Mouse (Mus musculus) small intestine, adult 2 months (tissue): ENCODE results near the gene Arap1. TPM values are rescaled to one million over a fixed set of nuclear protein-coding genes. Genes with fewer than 3 reads are reported as not detected.
A peak's percentile ranks its signal among the peaks of the same experiment; 100 is the strongest.

Experiments
- H3K27ac ChIP-seq: fragments of 200-500 bp; 2 replicates; pipeline ENCODE4 v1.5.1; 2012; ENCODE audit warnings: low read depth, low read length, control low read depth, inconsistent platforms; ENCODE audit not compliant: insufficient read depth
- H3K27me3 ChIP-seq: fragments of 200-500 bp; 2 replicates; pipeline ENCODE4 v1.6.1; 2012; ENCODE audit warnings: mild to moderate bottlenecking, moderate library complexity, low read length, inconsistent platforms; ENCODE audit not compliant: control insufficient read depth, insufficient read depth
- H3K36me3 ChIP-seq: fragments of 200-500 bp; 2 replicates; pipeline ENCODE4 v1.6.1; 2012; ENCODE audit warnings: mild to moderate bottlenecking, low read length, control low read depth, inconsistent platforms; ENCODE audit not compliant: control insufficient read depth, insufficient read depth
- H3K4me1 ChIP-seq: fragments of 200-500 bp; 2 replicates; pipeline ENCODE4 v1.6.1; 2012; ENCODE audit warnings: low read length, inconsistent platforms, mixed read lengths; ENCODE audit not compliant: control insufficient read depth, insufficient read depth, insufficient read length
- H3K4me3 ChIP-seq: fragments of 200-500 bp; 2 replicates; pipeline ENCODE4 v1.5.1; 2012; ENCODE audit warnings: low read depth, mild to moderate bottlenecking, control low read depth, inconsistent platforms, low read length, moderate library complexity
- CTCF ChIP-seq: fragments of 200-500 bp; IDR thresholded peaks from 2 replicates; pipeline ENCODE4 v1.5.1; 2012; ENCODE audit warnings: low read depth, mild to moderate bottlenecking, control low read depth, inconsistent platforms, low read length, moderate library complexity, mixed read lengths; ENCODE audit not compliant: insufficient replicate concordance, insufficient read length; ENCODE audit errors: extremely low read depth
- POLR2A ChIP-seq: fragments of 200-500 bp; IDR thresholded peaks from 2 replicates; pipeline ENCODE4 v1.6.1; 2012; ENCODE audit warnings: low read depth, mild to moderate bottlenecking, control low read depth, inconsistent platforms, low read length, moderate library complexity
- WGBS: fragments of 180-500 bp; shearing (Covaris S2); methylation state at CpG from one replicate; pipeline ENCODE4 v1.1.7; 2018; 5-methylcytosine and 5-hydroxymethylcytosine counted together
- polyA plus RNA-seq: library from polyadenylated mRNA; depleted of rRNA; stranded (reverse); fragments of >200 nt; gene quantifications from 2 replicates; pipeline ENCODE4 v1.2.3, GENCODE M21; 2012

Arap1 gene
- polyA plus RNA-seq, 1 experiment: 61.7 TPM

- H3K36me3 ChIP-seq: peaks cover 13% of the 10 kb centered on the region
- H3K27ac ChIP-seq: no peak overlapping the region
- TF ChIP-seq POLR2A: no peak
- peak; percentile 99; the same call in 1 of the 2 replicates for TF ChIP-seq CTCF
- H3K4me1 ChIP-seq: no peaks in the 10 kb centered on the region
- no peaks in the 10 kb centered on the region for H3K27me3 ChIP-seq
- H3K4me3 ChIP-seq: no peak overlapping the region
Observed at GRCm38 (mm10) chr7:101412796-101413195, 64.9 kb downstream of the Arap1 start.

DNA sequence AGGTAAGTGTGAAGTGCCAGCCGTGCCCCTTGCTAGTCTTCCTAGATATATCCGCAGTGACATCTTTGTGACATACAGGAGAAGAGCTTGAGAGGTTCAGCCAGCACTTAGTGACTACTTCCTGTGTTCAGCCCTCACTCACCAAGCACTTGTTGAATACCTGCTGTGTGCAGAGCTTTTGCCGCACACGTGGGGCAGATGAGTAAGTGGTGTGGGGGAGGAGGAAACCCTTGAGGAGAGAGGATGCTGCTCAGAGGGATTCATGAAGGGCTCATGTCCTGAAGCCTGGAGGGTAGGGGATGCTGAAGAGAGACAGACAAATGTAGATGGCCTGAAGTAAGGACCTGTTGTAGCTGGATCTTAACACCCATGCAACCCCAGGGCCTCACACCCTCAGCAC is 66.3 kb downstream of the Arap1 start:
- Histone ChIP-seq H3K4me3 (no peak overlapping the region), H3K27ac (no peak overlapping the region), H3K4me1 (no peaks in the 10 kb centered on the region; the same call in 1 of the 2 replicates), H3K36me3 (peaks cover under 1% of the 10 kb centered on the region; the same call in 1 of the 2 replicates), H3K27me3 (no peaks in the 10 kb centered on the region)
- TF ChIP-seq POLR2A (no peak), CTCF (no peak)
- 73% methylated on average over 4 of the region's 4 CpGs for WGBS

DNA sequence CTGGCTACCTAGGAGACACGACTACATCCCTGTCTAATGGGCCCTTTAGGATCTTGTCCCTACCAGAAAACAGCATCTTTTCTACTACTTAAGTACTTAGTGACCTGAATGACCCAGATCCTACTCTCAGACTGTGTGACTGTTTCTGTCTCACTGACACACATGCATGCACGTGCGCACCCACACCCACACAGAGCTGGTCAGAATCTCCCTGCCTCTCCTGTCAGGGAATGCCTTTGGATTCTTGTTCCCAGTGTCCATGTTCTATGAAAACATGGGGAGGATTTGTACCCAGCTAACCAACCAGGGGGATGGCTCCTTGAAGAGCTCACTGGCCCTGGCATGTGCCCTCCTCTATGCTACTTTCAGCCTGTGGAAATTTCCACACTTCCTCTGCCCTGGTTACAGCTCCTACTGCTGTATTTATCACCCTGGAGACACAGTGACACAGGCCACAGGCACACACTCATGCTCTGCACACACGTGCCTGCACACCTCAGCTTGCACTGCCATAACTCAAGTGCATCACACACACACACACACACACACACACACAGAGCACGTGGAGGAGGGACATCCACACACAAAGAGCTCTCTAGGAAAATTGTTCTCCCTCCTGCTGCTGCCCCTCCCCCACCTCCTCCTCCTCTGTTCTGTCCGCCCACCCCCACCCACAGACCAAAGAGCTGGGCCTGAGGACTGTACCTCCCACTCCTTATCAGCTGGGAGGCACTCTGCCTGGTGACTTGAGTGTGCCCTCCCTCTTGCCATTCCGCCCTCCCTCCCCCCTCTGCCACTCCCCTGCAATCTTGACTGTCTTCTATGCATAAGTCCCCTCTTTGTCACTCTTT is 67.0 kb downstream of the Arap1 start:
- H3K27me3 ChIP-seq: no peaks in the 10 kb centered on the region
- H3K27ac ChIP-seq: no peak overlapping the region
- WGBS: 42% methylated on average over 7 of the region's 7 CpGs
- TF ChIP-seq POLR2A (no peak), CTCF (no peak)
- H3K36me3 ChIP-seq: no peaks in the 10 kb centered on the region; the same call in 1 of the 2 replicates
- no peaks in the 10 kb centered on the region; the same call in 1 of the 2 replicates for H3K4me1 ChIP-seq
- H3K4me3 ChIP-seq: no peak overlapping the region

- Histone ChIP-seq H3K4me3 (no peak overlapping the region), H3K27ac (no peak overlapping the region), H3K36me3 (no peaks in the 10 kb centered on the region; the same call in 1 of the 2 replicates), H3K4me1 (no peaks in the 10 kb centered on the region; the same call in 1 of the 2 replicates), H3K27me3 (no peaks in the 10 kb centered on the region)
- TF ChIP-seq POLR2A: no peak
- TF ChIP-seq CTCF: no peak
- 49% methylated on average over 8 of the region's 8 CpGs for WGBS
Observed at GRCm38 (mm10) chr7:101415512-101416100, 67.7 kb downstream of the Arap1 start.

GRCm38 (mm10) chr7:101416391-101416790 is 68.5 kb downstream of the Arap1 start:
- H3K27me3 ChIP-seq: no peaks in the 10 kb centered on the region
- H3K36me3 ChIP-seq: no peaks in the 10 kb centered on the region; the same call in 1 of the 2 replicates
- no peak overlapping the region for H3K4me3 ChIP-seq
- TF ChIP-seq CTCF: no peak
- TF ChIP-seq POLR2A: no peak
- no peak overlapping the region for H3K27ac ChIP-seq
- WGBS: 32% methylated on average over 5 of the region's 5 CpGs
- no peaks in the 10 kb centered on the region; the same call in 1 of the 2 replicates for H3K4me1 ChIP-seq

GRCm38 (mm10) chr7:101419013-101419770 is 71.3 kb downstream of the Arap1 start:
- H3K27me3 ChIP-seq: no peaks in the 10 kb centered on the region
- no peak overlapping the region for H3K27ac ChIP-seq
- no peaks in the 10 kb centered on the region; the same call in 1 of the 2 replicates for H3K36me3 ChIP-seq
- TF ChIP-seq POLR2A (no peak), CTCF (no peak)
- WGBS: 5% methylated on average over 27 of the region's 27 CpGs
- no peaks in the 10 kb centered on the region; the same call in 1 of the 2 replicates for H3K4me1 ChIP-seq
- no peak overlapping the region for H3K4me3 ChIP-seq

- no peaks in the 10 kb centered on the region for H3K27me3 ChIP-seq
- no peak within 1 kb of the TSS for H3K4me3 ChIP-seq
- H3K4me1 ChIP-seq: no peaks in the 10 kb centered on the region; the same call in 1 of the 2 replicates
- H3K36me3 ChIP-seq: no peaks in the 10 kb centered on the region
- no peak within 1 kb of the TSS for H3K27ac ChIP-seq
- TF ChIP-seq CTCF (no peak), POLR2A (no peak)
- 28% methylated on average over 6 of the region's 6 CpGs for WGBS
Observed at GRCm38 (mm10) chr7:101421529-101421928, 73.7 kb downstream of the Arap1 start, which contains the start of gene Pde2a. Gene Pde2a, plus strand, starts transcription at chr7:101421691.
